Mouse (Mus musculus): ENCODE results near the gene C130050O18Rik.
"Not testable (repeated sequence)": the region's sequence is repeated elsewhere in the genome, so short reads cannot be mapped to it uniquely, and the experiment has no call there.

C130050O18Rik gene

DNA sequence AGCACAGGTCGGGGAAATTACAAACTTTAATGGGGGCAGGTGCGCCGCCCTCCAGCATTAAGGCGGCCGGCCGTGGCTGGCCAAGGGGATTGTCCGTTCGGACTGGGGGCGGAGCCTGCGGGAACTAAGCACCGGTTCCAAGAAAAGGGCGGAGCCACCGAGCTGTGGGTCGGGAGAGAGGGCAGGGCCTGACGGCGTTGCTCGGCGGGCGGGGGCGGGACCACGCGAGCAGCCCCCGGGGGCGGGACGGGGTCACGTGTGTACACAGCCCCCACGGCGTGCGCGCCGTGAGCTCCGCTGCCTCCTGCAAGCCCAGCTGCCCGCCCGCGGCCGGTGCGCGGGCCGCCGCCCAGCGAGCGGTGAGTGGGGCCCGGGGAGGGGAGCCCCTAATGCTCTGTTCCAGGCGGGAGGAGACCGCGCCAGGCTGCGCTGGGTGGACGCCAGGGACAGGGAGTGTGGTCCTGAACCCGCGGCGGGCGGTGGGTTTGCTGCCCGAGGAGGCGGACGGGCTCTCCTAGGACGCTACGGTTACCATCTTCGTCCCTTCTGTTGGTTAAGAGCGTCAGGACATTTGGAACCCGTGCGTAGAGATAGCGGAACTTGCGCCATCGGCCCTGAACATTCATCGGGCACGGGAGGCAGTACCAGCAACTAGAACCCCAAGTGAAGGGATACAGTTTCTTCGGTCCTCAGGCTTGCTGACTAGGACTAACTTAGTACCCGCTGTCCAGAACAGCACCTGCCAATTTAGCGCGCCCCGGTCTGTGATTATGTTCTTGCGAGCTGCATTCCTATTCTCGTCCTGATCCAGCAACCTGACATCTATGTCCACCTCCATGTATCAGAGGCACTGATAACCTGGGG, 24.5 kb upstream of the C130050O18Rik start:
- peak; percentile 98 for DNase-seq

DNA sequence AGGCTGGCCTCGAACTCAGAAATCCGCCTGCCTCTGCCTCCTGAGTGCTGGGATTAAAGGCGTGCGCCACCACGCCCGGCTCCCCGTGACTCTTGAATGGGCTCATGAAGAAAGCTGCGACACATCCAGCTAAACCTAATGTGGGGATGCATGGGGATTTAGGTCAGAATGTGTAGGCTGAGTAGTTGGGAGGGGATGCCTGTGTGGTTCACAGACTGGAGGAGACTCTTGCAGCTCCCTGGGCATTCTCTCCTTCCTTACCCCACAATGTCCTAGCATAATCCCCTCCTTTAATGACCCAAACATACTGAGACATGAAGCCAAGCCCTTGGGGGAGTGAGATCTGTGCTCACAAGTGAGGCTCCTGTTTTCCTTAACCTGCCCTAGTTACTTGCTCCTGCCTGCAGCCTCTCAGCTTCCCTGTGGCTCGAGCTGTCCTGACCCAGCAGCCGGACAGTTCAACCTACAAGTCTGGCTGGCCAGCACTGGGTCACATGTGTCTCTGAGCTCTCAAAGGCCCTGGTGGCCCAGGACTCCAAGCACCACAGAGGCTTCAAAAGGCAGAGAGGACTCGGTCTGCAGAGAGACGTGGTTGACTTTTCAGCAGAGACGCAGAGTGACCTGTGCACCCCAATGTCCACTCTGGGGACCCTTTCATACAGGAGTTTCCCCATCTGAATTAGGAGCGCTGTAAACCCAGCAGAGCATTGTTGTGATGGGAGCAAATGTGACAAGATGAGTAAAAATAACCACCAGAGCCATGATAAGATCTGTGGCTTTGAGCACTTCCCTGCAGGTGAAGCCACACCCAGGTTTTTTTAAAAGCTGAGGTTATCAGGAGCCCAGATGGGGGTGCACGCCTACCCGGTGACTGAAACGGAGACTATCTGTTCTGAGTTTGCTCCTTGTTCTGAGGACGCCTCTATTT, 23.2 kb upstream of the C130050O18Rik start:
- peak; percentile 45 for DNase-seq

DNA sequence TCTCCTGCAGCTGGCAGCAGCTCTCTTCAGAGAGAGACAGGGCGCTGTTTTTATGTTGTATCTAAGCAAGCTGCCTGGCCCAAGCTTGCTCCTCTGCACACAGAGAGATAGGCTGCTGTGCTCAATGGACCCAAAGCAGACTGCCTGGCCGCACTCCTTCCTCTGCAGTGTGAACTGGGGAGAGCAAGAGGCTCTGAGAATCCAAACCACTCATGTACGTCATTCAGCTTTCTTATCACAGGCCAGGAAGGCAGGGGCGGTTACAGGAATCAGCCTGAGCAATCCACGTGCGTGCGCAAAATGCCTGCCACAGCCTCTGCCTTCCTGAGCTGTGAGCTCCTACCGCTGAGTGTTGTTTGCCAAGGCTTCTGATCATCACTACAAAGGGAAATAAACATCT, 22.3 kb upstream of the C130050O18Rik start:
- DNase-seq, result peak; percentile 59

DNA sequence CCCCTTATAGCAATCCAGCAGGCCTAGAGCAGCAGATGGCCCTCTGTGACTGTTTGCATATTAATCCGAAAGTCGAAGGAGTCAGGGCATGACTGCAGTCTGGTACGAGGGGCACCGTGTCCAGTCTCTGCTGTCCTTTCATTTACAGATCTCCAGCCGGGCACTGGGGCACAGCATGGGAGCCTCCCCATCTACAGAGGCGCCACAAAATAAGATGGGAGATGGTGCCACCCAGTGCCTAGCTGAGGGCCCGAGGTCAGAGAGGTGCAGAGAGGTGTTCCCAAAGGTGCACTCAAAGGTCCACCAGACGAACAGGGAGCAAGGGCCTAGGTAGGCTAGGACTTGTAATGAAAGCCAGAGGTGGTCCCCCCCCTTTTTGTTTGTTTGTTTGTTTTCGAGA, 21.8 kb upstream of the C130050O18Rik start:
- DNase-seq, result no peak

DNA sequence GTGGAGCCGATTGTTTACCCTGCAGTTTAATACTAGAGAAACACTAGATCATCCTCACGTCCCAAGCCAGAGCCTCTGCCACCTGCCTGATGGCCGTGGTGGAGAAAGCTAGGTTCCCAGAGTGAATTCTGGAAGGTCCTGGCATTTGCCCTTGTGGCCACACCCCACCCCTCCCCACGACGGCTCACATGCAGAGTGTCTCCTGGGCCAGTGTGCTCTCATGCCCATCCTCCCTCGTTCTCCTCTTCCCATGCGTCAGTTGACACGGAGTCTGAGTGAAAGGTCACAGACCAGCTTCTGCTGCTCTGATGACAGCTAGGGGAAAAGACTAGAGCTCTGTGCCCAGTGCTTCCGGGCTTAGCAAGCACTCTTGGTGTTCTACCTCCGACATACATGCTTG, 20.5 kb upstream of the C130050O18Rik start:
- peak; percentile 62 for DNase-seq

DNA sequence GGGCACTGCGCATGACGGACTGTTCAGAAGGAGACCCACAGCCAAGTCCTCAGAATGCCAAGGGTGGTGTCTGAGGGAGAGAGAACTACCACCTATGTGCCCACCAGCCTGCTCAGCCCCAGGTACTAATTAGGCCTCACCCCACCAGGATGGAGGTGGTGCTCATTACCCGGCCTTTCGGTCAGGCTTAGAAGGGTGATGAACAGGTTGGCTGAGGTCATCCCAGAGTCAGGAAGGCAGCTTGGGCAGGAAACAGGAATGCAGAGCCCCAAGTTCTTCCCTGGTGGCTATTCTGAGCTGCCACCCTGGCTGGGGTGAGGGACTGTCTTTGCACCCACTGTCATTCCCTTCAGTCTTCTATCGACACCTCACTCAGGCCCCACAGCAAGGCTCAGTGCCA, 19.0 kb upstream of the C130050O18Rik start:
- DNase-seq, result no peak

DNA sequence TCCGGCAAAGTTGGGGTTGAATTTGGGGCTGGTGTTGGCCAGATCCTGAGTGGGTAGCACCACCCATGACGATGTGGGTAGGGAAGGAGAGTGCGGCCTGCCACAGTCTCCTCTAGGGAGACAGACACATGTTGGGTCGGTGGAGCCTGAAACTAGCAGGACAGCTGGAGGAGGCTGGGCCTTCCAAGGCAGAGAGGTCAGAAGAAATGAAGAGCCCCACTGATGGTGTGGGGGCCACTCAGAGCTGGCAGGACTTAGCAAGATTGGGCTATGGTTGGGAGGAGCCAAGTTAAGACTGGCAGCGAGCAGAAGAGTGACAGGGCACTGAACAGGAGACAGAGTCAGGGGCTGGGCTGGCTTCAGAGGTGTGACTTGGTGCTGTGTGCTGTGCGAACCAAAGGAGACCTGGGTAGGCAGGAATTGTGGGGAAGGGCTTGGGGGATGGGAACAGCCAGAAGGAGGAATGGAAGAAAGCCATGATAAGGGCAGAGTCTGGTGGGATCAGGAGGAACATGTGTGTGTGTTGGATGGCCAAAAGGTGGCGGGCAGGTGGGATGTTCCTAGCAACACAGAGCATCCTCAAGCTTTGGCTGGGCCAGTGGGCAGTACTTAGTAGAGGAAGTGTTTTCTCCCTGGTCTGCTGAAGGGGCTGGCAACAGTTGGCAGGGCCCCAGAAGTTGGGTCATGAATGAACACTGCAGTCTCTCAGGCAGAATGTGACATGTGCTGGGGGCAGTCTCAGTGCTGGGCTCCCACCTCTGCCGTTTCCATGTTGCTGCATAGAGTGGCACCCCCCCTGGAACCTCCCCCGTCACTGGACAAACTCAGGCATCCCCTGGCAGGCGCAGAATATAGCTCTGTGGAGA, 17.5 kb upstream of the C130050O18Rik start:
- DNase-seq, result peak; percentile 27

DNA sequence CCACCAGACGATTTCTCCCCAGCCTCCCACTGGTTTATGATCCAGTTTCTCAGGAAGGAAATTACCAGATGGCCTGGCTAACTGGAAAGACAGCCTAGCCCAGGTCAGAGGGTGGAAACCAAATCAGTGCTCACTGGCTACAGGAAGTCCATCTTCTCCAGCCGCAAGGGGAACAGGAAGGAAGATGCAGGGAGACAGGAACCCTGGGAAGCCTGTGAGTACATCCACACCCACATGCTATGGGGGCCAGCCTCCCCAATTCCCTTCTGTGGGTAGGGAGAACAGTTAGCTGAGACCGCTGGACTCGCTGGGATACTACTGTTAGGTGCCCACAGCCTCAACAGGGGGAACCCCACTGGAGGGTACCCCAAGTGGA, 16.9 kb upstream of the C130050O18Rik start:
- DNase-seq, result peak; percentile 43

DNA sequence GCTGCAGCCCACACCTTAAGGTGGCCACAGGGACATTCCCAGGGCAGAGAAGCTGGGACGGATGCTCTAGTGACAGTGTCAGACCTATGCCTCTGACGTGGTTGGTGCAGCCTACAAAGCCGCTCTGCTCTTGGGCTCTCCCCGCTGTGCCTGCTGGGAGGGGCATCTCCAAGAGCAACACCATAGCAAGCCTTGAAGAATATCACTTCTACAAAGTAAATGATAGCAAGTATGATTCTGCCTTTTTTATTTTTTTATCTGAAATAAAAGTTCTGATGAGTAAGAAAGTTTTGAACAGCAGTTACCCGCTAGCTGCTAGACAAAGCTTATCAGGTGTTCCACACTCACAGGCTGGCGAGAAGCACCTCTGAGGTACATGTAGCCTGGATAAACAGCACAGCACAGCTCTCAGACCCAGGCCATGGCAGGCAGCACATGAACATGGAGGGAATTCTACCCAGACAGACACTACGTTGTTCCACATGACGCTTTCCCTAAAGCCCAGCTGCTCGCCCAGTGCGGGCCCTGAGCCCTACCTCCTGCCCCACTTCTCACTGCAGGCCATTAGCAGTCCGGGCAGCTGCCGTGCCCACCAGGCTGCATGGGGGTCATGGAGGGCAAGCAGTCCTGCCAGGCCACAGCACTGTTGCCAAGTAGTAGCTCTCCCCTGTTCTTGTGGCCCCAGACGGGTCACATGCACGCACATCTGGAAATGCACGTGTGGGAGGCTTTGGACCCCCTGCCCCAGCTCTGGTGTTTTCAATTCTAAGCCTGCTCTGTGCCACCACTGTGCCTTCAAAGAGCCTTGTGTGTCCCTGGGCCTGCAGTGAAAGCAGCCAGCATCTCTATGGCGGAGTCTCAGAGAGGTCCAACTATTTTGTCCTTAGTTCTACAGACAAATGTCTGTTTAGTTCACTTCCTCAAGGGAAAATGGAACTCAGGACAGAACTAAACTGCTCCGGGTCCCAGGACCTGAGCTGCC, 16.1 kb upstream of the C130050O18Rik start:
- DNase-seq, result no peak

DNA sequence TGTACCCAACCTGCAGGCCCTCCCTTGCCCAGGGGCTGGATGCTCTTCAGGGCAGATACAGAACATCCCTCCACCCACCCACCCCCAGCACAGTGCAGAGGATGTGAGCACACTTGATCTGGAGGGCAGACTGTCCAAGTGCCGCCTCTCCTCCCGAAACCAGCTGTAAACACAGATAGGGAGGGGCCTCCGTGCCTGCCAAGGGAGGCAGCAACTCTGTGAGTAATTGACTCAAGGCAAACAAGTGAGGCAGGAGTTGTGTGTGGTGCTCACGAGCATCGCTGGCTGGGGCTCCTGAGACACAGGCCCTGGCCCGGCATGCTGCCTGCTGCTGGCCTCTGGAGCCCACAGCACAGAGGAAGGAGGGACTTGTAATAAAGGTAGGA, 15.4 kb upstream of the C130050O18Rik start:
- DNase-seq, result peak; percentile 59

DNA sequence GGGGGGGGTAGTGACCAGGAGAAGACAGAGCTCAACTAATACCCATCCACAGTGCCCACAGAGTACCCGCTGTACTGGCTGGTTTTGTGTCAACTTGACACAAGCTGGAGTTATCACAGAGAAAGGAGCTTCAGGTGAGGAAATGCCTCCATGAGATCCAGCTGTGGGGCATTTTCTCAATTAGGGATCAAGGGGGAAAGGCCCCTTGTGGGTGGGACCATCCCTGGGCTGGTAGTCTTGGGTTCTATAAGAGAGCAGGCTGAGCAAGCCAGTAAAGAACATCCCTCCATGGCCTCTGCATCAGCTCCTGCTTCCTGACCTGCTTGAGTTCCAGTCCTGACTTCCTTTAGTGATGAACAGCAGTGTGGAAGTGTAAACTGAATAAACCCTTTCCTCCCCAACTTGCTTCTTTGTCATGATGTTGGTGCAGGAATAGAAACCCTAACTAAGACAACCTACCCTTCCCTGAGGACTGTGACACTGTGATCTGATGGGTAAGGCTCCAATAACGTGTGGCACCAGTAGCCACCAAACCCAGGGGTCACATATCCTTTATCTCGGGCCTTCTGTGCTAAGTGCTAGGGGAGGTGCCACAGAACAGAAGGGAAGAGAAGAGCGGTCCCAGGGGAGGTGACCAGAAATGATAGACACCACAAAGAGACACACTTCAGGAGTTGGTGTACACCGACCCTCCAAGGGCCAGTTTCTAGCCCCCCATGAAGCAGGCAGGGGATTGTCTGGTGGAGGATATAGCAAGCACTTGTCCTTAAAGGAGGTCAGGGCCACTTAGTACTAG, 14.6 kb upstream of the C130050O18Rik start:
- DNase-seq, result not testable (repeated sequence)

DNA sequence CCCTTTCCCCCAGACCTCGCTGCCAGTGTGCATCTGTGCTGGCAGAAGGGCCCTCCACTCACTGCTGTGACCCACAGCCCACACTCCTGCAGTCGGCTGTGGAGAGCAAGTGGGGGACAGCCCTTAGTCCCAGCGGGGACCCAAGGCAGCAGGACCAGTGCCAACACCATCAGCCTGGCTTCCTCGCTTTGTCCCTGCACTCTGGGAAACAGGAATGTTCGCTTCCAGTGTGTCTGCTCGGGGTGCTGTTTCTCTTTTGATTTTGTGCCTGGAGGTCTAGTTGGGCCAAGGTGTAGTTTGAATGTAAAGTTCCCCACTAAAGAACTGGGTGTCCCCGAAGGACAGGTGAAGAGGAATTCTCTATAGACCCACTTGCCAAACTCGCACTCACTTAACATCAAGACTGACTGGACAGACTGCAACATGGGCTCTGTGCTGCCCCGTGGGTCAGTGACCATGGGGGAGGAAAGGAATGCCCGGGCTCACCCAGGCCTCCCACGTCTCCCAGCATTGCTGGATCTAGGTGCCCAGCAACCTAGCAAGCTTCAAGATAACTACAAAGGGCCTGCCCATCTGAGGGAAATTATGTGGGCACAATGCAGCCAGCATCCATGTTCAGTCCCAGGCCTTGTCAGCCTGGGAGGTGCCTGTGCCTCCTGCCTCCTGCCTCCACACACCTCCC, 13.6 kb upstream of the C130050O18Rik start:
- DNase-seq, result no peak

DNA sequence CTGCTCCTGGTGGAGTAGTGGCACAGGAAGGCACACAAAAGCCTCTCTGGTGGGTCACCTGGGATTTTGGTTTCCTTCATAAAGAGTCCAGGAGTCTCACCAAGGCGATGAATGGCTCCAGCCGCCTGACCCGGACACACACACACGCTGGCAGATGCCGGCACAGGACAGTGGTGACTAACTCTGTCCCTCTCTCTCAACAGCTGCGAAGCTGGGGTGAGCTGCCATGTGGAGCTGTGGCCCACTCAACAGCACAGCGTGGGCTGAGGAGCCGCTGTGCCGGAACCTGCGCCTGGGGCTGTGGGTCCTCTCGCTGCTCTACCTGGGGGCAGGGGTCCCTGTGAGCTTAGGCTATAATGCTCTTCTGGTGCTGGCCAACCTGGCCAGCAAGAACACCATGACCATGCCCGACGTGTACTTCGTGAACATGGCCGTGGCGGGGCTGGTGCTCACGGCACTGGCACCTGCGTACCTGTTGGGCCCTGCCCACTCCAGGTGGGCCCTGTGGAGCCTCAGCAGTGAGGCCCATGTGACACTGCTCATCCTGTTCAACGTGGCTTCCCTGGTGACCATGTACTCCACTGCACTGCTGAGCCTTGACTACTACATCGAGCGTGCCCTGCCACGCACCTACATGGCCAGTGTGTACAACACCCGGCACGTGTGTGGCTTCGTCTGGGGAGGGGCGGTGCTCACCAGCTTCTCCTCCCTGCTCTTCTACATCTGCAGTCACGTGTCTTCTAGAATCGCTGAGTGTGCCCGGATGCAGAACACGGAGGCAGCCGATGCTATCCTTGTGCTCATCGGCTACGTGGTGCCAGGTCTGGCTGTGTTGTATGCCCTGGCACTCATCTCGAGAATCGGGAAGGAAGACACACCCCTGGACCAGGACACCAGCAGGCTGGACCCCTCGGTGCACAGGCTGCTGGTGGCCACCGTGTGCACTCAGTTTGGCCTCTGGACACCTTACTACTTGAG, 12.6 kb upstream of the C130050O18Rik start:
- DNase-seq, result no peak

DNA sequence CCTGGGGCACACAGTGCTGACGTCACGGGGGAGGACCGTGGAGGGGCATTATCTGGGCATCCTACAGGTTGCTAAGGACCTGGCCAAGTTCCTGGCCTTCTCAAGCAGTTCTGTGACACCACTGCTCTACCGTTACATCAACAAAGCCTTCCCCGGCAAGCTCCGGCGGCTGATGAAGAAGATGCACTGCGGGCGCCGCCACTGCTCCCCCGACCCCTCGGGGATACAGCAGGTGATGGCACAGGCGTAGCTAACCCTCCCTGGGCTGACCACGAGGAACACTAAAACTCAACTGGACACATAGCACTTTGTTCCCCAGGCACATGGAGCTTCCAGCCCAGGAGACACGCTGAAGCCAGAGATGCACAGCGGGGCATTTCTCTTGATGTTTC, 11.9 kb upstream of the C130050O18Rik start:
- DNase-seq, result no peak

DNA sequence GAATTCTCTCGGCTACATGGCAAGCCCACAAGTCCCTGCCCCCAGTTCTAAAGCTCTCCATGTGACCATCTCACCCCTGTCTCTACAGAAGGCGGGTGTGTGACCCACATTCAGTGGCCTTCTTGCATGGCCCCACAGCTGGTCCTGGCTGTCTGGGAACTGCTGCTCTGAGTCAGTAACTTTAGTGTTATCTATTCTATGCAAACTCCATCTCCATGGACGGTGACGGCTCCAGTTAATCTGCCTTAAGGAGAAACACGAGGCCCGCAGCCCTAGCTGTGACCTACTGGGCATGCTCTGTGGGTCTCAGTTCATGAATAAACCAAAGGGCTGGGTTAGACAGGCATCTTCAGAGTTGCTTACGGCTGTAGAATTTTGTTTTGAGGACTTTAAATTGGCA, 10.7 kb upstream of the C130050O18Rik start:
- DNase-seq, result peak; percentile 44

DNA sequence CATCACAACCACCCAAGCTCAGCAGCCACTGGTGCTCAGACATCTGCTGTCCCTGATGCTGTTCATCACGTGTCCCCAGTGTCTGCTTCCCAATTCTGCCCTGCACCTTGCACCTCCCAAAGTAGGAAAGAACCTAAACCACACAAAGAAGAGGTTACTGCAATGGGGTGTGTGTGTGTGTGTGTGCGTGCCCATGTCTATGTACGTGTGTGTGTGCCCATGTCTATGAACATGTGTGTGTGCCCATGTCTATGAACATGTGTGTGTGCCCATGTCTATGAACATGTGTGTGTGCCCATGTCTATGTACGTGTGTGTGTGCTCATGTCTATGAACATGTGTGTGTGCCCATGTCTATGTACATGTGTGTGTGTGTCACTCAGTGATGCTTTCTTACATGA, 9.6 kb upstream of the C130050O18Rik start:
- no peak for DNase-seq

DNA sequence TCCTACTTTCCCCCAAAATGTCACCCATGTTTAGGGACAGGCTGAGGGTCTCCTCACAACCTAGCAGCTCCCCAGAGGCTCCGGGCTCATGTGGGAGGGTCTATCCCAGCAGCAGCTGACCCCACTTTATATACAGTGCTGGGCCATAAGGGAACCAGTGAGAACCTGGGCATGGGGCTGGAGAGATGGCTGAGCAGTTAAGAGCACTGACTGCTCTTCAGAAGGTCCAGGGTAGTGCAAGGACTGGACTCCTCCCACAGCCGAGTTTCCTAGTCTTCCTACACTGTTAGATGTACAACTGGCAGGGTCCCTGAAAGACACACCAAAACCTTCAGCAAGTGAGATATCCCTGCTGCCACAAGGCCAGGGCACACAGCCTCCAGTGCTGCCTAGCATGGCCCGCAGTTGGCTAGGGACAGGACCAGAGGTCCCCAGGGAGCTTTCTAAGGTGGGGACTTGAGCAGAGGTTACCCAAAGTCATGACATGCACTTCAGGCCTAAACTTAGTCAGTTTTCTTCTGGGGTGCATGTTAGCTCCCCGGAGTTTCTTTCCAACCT, 7.6 kb upstream of the C130050O18Rik start:
- no peak for DNase-seq

DNA sequence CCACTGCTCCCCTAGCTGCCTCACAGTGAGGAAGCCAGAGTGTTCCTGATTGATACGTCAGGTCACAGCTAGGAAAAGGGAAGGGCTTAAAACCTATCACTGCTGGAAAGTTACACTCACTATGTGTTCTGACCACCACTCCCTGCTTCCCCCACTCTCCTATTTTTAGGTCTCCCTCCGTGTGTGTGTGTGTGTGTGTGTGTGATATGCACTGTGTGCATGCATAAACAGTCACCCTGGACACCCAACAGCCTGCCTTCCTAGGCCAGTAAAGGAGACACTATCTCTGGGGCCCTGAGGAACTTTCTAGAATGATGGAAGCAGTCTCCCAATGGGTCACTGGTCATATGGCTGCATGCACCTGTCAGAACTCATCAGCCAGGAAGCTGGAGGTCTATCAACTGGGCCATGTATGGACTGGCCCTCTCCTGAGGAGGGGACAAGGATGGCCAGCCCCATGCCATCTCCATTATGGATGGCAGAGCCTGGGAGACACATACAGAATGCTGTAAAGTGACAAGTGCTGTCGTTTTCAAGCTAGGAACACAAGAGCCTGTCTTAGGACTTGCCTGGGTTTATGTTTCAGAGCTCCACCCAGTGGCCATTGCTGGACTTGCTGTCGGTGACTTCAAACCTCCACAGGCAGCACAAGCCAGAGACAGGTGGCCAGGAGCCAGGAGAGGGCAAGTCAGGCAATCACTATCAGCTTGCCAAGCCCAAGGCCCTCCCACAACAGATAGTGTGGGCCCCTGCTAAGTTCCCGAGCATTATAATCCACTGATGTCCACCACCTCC, 6.9 kb upstream of the C130050O18Rik start:
- peak; percentile 96 for DNase-seq

Data from kidney, adult 18-20 months (tissue).